Mouse (Mus musculus) intestine, embryonic 16.5 days (tissue): ENCODE data around the gene Pkp4. TPM values are rescaled to one million over a fixed set of nuclear protein-coding genes. Genes with fewer than 3 reads are reported as not detected.

ENCODE experiments used
- ATAC-seq: fragments of 200-750 bp; cut with Nextera tagmentation; 2 replicates; pipeline ENCODE4 v1.8.0; 2017; ENCODE audit warnings: moderate TSS enrichment, moderate library complexity
- H3K27ac ChIP-seq: fragments of 300-500 bp; sonication (generic); 2 replicates; pipeline ENCODE4 v1.5.1; 2014; ENCODE audit warnings: mild to moderate bottlenecking, low read length
- H3K27me3 ChIP-seq: fragments of 300-500 bp; sonication (generic); replicated peaks from 2 replicates; pipeline ENCODE4 v1.6.1; 2014; ENCODE audit warnings: low read length, control low read depth, mixed read lengths; ENCODE audit not compliant: control insufficient read depth, insufficient read depth
- H3K36me3 ChIP-seq: fragments of 300-500 bp; sonication (generic); 2 replicates; pipeline ENCODE4 v1.6.1; 2014; ENCODE audit warnings: low read length, control low read depth; ENCODE audit not compliant: control insufficient read depth, insufficient read depth
- H3K4me1 ChIP-seq: fragments of 300-500 bp; sonication (generic); 2 replicates; pipeline ENCODE4 v1.6.1; 2014; ENCODE audit warnings: low read length, control low read depth, mixed read lengths; ENCODE audit not compliant: control insufficient read depth, insufficient read depth
- H3K4me2 ChIP-seq: fragments of 300-500 bp; sonication (generic); 2 replicates; pipeline ENCODE4 v1.6.1; 2014; ENCODE audit warnings: low read depth, low read length, control low read depth
- H3K4me3 ChIP-seq: fragments of 300-500 bp; sonication (generic); 2 replicates; pipeline ENCODE4 v1.5.1; 2014; ENCODE audit warnings: mild to moderate bottlenecking, low read length
- H3K9ac ChIP-seq: fragments of 300-500 bp; sonication (generic); 2 replicates; pipeline ENCODE4 v1.6.1; 2014; ENCODE audit warnings: low read depth, low read length
- H3K9me3 ChIP-seq: fragments of 300-500 bp; sonication (generic); 2 replicates; pipeline ENCODE4 v1.6.1; 2016; ENCODE audit warnings: low read length, control low read depth; ENCODE audit not compliant: control insufficient read depth
- WGBS: fragments of 180-500 bp; shearing (Covaris S2); extraction: QIAGEN DNeasy Blood & Tissue Kit; methylation state at CpG from one replicate; pipeline ENCODE4 v1.1.7; 2014; 5-methylcytosine and 5-hydroxymethylcytosine counted together
- polyA plus RNA-seq: library from polyadenylated mRNA; unstranded; fragments of >200 nt; fragmentation: Nextera tagmentation; extraction: Ambion mirVana; gene quantifications from 2 replicates; pipeline ENCODE4 v1.2.1, GENCODE M21; 2015

The Pkp4 gene
- polyA plus RNA-seq, 1 experiment from 2014 or later, result 17.3 TPM

DNA sequence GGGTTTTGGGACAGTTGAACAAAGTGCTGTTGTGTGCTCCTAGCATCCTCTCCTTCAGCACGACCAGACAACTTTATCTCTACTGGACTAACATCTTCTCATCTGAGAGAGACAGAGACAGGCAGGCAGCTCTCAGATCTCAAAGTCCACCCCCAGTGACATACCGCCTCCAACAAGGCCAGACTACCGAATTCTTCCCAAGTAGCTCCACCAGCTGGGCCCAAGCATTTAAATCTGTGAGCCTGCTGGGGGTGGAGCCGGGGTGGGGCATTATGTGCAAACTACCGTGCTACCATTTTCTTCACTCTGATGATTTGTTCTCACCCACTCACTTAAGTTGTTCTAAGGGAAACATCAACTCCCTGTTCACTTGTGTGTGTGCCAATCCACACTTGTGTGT, 18.8 kb downstream of the Pkp4 start:
- no peak overlapping the region for H3K4me3 ChIP-seq
- peaks cover 33% of the 10 kb centered on the region; the same call in 1 of the 2 replicates for H3K4me1 ChIP-seq
- H3K9me3 ChIP-seq, result no peaks in the 10 kb centered on the region
- no peak overlapping the region for H3K9ac ChIP-seq
- 0 out of 2 replicates have a peak, but pooled peaks have one; percentile 24 for ATAC-seq
- no peak overlapping the region for H3K4me2 ChIP-seq
- 44% methylated on average over 5 of the region's 5 CpGs for WGBS
- no peak overlapping the region for H3K27ac ChIP-seq
- H3K27me3 ChIP-seq, result no peaks in the 10 kb centered on the region
- no peaks in the 10 kb centered on the region for H3K36me3 ChIP-seq

DNA sequence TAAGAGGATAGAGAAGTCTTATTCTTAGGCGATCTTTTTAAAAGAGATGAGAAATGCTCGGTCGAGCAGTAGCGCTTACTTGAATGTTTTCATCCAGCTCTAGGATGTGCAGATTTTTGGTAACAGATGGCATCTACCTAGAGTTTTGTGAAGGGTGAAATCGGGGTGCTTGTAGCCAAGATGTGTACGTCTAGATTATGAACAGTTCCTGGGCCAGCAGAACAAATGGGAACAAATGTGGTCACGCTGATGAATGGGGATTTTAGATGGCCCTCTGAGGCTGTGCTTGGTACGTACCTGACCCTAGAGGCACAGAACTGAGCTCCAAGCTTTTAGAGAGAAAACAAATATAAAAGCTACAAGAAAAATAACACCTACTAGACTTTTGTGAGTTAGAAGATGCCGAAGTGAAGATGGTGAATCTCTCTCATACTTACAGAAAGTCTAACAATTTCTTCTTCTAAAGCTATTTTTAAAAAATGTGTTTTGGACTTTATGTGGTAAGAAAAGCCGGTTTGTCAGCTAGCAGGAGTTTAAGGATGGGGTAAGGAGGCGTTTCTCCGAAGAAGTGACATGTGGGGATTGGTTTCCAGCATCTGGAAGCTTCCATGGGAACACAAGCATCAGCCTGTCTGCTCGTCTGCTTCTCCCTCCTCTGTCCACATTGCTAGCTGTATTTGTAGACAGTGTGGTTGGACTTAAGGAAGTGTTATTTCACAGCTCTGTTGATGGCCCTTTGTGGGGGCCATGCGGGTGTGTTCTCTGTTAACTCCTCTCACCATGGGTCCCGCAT, 20.9 kb downstream of the Pkp4 start:
- Histone ChIP-seq H3K4me2 (no peak overlapping the region), H3K9ac (no peak overlapping the region), H3K4me1 (peaks cover 27% of the 10 kb centered on the region; the same call in 1 of the 2 replicates), H3K27me3 (no peaks in the 10 kb centered on the region), H3K4me3 (no peak overlapping the region), H3K27ac (no peak overlapping the region), H3K9me3 (no peaks in the 10 kb centered on the region), H3K36me3 (no peaks in the 10 kb centered on the region)
- ATAC-seq, result no peak
- WGBS, result 86% methylated on average over 15 of the region's 15 CpGs

DNA sequence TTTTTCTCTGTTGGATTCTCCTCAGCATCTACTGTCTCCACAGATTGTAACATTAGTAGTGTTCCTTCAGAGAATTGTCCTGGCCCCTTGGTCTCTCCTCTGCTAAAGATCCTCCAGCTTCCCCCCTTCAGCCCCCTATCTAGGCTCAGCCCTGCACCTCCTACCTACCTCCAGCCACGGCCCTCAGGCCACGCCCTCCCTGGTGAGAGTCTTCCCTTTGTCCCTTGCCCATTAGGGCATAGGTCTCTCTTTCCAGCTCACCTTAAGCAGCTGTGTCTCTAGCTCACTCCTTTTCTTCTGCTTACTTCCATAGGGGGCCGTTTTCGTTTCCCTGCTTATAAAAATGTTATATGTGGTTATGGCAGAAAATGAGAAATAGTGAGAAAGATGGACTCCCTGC, 22.9 kb downstream of the Pkp4 start:
- Histone ChIP-seq H3K27me3 (no peaks in the 10 kb centered on the region), H3K4me3 (no peak overlapping the region), H3K36me3 (no peaks in the 10 kb centered on the region; the same call in 1 of the 2 replicates), H3K27ac (no peak overlapping the region), H3K4me2 (no peak overlapping the region), H3K4me1 (peaks cover 19% of the 10 kb centered on the region; the same call in 1 of the 2 replicates), H3K9ac (no peak overlapping the region), H3K9me3 (no peaks in the 10 kb centered on the region)
- 80% methylated on average over 4 of the region's 4 CpGs for WGBS
- ATAC-seq, result no peak

DNA sequence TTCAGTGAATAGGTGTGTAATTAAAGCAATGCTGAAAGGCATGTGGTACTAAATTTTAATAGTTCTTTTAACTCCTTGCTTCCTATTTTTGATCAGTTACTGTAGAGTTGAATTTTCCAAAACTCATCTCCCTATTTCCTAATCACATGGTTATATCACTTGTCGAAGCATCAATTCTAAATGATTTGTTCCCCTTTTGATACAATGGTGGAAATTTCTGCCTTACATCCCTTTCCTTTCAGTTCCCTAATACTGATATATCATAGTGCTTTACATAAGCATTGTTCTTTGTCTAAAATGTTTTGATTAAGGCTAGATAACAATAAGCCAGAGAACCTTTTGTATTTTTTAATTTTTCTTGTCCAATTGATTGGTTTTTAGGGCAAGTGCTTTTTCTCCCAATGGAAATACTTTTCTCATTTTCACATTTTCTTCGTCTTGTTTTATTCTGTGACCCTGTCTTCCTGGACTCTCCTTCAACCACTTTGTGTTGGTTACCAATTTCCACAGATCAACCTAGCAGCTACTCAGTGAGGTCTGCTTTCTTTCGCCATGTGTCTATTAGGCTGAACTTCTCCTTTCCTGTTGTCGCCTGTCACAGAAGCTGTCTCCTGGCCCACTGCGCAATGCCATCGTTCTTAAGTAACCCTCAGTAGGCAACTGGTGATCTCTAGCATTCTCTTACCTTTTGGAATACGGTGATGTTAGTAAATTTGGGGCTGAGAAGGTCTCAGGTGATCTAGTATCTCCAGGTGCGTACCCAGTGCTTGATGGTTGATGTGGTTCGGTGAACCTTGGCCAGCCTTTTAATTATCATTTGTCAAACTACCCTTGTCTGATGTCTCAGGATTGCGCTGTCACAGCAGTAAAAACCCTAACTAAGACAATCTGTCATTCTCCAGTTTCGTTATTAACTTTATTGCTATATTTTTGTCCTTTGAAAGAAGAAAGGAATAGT, 23.7 kb downstream of the Pkp4 start:
- H3K4me2 ChIP-seq, result no peak overlapping the region
- H3K27me3 ChIP-seq, result no peaks in the 10 kb centered on the region
- H3K4me1 ChIP-seq, result peaks cover 12% of the 10 kb centered on the region; the same call in 1 of the 2 replicates
- 89% methylated on average over 11 of the region's 11 CpGs for WGBS
- no peak overlapping the region for H3K27ac ChIP-seq
- no peak overlapping the region for H3K9ac ChIP-seq
- no peak overlapping the region for H3K4me3 ChIP-seq
- H3K36me3 ChIP-seq, result no peaks in the 10 kb centered on the region; the same call in 1 of the 2 replicates
- no peak for ATAC-seq
- no peaks in the 10 kb centered on the region for H3K9me3 ChIP-seq

DNA sequence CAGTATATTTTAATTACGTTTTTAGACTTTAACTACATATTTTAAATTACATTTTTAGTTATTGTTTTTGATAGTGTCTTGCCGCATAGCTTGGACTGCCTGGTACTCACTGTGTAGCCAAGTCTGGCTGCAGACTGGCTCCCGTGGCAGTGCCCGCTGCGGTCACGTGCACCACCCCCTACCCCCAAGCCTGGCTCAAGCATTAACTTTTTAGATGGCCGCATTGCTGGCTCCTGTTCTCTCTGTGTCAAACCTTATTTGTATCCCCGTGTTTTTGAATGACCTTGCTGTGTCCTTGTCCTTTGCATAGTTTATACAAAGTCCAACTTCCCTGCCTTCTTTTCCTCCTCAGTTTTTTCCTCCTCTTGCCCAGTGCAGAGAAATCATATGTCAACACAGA, 25.5 kb downstream of the Pkp4 start:
- Histone ChIP-seq H3K4me2 (no peak overlapping the region), H3K9ac (no peak overlapping the region), H3K27ac (no peak overlapping the region), H3K36me3 (no peaks in the 10 kb centered on the region; the same call in 1 of the 2 replicates), H3K9me3 (no peaks in the 10 kb centered on the region), H3K27me3 (no peaks in the 10 kb centered on the region), H3K4me3 (no peak overlapping the region), H3K4me1 (peaks cover 8% of the 10 kb centered on the region)
- 96% methylated on average over 8 of the region's 8 CpGs for WGBS
- ATAC-seq, result no peak

DNA sequence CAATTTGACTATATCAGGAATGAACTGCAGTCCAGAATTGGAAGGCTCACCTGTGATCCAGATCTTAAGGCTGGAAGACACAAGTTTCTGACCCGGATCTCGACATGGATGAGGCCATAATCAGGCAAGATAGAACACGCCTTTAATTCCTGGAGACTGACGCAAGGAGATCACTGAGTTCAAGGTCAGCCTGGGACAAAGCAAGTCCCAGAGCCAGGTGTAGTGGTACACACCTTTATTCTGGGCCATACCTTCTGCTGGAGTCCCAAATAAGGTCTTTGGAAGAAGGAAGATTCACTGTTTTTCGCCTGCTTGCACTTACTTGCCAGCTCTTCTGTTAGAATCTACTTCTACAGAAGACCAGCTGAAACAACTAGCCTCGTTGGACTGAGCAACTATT, 26.3 kb downstream of the Pkp4 start:
- no peaks in the 10 kb centered on the region for H3K9me3 ChIP-seq
- H3K4me2 ChIP-seq, result no peak overlapping the region
- H3K9ac ChIP-seq, result no peak overlapping the region
- H3K4me1 ChIP-seq, result peaks cover 8% of the 10 kb centered on the region
- H3K4me3 ChIP-seq, result no peak overlapping the region
- WGBS, result 92% methylated on average over 6 of the region's 6 CpGs
- H3K27me3 ChIP-seq, result no peaks in the 10 kb centered on the region
- no peaks in the 10 kb centered on the region; the same call in 1 of the 2 replicates for H3K36me3 ChIP-seq
- no peak overlapping the region for H3K27ac ChIP-seq
- no peak for ATAC-seq

DNA sequence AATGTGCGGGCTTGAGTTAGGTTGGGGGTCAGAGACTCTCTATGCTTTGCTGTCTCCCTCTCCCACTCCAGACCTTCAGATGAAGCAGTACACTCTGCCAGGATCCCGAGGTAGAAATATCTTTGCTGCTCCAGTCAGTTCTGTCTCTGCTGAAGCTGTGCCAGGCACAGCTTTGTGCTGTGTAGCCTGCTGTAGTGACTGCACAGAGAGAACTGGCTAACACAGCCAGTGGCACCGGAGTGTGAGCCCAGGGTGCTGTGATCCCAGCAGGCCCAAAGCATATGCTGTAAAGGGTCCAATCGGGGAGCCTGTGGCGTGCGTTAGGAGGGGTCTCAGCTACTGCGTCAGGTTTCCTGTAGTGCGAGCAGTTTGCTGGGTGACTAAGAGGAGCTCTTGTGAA, 27.7 kb downstream of the Pkp4 start:
- no peaks in the 10 kb centered on the region; the same call in 1 of the 2 replicates for H3K36me3 ChIP-seq
- H3K4me1 ChIP-seq, result peaks cover 11% of the 10 kb centered on the region
- H3K9ac ChIP-seq, result no peak overlapping the region
- H3K27me3 ChIP-seq, result no peaks in the 10 kb centered on the region
- H3K4me3 ChIP-seq, result no peak overlapping the region
- no peaks in the 10 kb centered on the region for H3K9me3 ChIP-seq
- no peak overlapping the region for H3K27ac ChIP-seq
- WGBS, result 90% methylated on average over 8 of the region's 8 CpGs
- no peak for ATAC-seq
- H3K4me2 ChIP-seq, result no peak overlapping the region

DNA sequence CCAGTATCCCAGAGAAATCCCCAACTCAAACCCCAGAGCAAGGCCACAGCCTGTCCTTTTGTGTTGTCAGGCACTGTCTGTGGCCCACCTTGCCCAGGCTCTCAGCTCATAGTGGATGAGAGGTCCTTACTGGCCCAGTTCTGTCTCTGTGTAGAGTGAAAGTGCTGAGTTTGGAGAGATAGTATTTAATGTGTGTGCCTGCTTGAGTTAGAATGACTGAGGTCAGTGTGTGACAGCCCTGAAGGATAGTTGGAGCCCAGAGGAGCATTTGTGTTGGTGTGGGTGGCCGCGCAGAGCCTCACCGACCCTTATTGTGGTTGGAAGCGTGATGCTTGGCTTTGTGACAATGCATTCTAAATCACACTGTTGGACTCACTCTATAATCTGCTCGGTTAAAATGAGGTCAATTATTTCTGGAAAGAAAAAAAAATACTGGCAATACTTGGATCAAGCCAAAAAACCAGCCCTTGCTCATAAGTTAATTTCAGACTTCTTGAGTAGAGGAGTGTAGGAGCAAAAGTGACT, 29.1 kb downstream of the Pkp4 start:
- Histone ChIP-seq H3K4me1 (peaks cover 7% of the 10 kb centered on the region), H3K27ac (no peak overlapping the region), H3K4me3 (no peak overlapping the region), H3K27me3 (no peaks in the 10 kb centered on the region), H3K9ac (no peak overlapping the region), H3K9me3 (no peaks in the 10 kb centered on the region), H3K4me2 (no peak overlapping the region), H3K36me3 (no peaks in the 10 kb centered on the region; the same call in 1 of the 2 replicates)
- 82% methylated on average over 5 of the region's 5 CpGs for WGBS
- ATAC-seq, result no peak

DNA sequence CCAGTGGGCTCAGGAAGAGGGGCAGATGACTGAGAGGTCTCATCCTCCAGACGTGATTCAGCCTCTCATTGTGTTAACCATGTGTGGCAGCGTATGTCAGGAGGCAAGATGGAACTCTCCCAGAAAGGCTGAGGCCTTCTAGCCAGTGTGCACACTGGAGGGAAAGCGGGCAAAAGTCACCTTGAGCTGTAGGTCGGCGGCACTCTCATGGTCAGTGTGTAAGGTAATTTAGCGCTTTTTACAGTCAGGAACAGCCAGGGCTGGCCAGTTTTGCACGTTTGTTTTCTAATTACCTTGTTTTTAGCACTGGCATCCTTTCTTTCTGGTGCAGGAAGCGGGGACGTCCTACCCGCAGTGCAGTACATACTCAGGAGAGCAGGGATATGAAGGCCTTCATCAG, 29.5 kb downstream of the Pkp4 start:
- WGBS, result 87% methylated on average over 10 of the region's 10 CpGs
- H3K27me3 ChIP-seq, result no peaks in the 10 kb centered on the region
- H3K36me3 ChIP-seq, result no peaks in the 10 kb centered on the region; the same call in 1 of the 2 replicates
- ATAC-seq, result no peak
- no peak overlapping the region for H3K27ac ChIP-seq
- no peak overlapping the region for H3K4me3 ChIP-seq
- H3K4me1 ChIP-seq, result peaks cover 7% of the 10 kb centered on the region
- H3K9me3 ChIP-seq, result no peaks in the 10 kb centered on the region
- no peak overlapping the region for H3K4me2 ChIP-seq
- no peak overlapping the region for H3K9ac ChIP-seq
